Mouse (Mus musculus): Measurements from ENCODE around the gene Opn3. TPM values are rescaled to one million over a fixed set of nuclear protein-coding genes. Genes with fewer than 3 reads are reported as not detected.

Opn3 gene
- total RNA-seq, 2 experiments from 2014 or later = 9.5 to 11.3 TPM

DNA sequence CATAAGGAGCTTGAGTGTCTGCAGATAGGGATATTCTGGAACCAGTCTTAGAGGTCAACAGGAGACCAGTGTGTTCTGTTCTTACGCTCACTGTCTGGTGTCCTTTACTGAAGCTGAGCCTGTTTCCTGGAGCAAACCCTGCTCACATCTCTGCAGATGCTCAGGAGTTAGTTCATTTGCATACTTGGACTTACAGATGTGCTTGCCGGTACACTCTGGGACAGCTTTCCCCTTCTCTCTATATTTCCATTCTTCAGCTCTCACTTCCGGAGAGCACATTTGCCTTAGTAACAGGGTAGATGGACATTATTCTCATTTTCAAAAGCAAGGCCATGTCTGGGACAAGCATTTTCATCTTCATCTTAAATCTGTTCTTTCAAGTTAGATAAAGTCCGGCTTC, 44.0 kb downstream of the Opn3 start:
- DNase-seq = no peak

DNA sequence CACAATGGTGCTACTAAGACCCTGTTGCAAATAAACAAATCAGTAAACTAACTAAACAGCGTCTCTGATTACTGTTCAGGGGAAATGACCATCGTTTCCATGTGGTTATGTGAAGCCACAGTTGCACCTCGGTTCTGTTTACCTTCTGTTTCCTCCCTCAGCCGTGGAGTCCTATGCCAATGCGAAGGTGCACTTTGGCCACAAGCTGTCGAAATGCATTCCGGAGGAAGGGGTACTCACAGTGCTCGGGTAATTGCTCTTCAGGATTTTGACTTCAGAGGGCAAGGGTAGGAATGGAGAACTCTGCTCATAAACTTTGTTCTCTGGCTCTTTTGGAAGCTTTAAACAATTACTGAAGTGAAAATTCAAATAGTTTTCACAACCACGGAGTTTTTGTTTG, 45.6 kb downstream of the Opn3 start:
- DNase-seq = no peak

DNA sequence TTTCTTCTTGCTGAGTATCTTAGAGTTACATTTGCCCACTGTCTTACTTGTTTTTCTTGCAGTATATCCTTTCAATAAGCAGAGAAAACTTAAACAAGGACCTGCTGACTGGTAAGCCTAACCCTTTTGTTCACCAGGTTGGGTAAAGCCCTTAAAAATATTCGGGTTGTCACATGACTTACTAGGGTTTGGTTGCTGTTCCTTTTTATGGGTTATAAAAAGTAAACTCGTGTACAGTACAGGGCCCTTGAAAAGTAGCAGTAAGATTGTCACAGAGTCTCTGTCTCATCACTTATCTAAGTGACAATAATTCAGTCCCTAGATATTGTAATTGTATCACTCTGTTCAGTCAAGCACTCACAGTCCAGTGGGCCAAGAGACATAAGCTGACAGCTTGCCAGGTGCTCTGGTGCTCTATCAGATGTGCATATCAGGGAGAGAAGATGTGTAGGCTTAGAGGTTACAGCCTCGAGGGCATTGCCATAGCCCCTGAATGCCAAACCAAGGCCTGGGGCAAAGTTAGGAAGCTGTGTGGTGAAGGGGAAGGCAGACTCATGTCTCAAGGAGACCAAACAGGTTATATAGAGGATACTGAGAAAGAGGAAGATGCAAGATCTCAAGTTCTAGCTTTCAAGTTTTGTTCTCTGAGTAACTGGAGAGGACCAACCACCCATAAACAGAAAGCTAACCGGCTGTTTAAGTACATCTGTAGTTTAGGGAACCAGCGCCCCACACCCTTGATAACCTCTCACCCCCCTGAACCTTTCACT, 48.9 kb downstream of the Opn3 start:
- no peak for DNase-seq

DNA sequence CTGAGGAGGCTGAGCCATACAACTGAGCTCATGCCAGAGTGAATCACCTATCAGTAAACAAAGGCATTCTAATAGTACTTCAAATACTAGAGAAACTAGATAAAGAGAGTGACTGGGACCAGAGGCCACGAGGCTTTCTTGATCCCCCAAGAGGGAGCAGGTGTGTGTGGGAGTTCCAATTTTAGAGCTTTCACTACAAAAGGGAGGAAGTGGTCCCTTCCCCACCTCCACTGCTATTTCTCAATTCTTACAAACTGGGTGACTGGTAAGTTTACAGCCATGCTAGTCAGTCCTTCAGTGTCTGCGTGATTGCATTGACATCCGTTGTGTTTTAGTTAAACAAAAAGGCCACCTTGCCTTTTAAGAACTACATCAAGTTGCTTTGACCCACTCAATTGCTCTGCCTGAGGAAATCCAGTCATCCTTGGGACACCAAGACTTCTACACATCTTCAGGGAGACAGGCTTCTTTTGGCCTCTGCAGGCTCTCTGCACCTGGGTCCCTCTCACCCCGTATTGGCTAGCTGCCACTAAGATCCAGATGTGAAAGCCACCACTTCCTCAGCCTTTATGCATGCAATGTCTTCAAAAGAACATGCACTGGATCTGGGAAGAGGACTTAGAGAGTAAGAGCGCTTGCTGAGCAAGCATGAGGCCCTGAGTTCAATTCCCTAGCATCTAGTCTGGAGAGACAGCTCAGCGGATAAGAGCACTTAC, 52.0 kb downstream of the Opn3 start:
- no peak for DNase-seq

DNA sequence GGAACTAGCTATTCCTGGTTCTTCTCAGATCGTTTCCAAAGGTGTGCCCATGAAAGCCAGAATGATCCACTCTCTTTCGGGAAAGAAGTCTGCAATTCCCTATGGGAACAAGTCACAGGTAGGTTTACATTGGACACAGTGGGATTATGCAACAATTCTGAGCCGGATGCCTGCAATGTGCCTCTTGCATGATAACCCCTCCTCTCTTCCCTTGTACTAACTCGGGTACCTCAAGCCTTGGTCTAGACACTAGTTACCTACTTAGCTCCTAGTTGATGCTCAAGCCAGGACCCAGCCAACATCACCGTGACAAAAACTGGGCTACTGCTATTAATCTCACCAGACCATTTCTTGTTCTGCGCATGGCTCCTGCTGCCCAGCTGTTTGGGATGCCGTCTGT, 53.5 kb downstream of the Opn3 start:
- no peak for DNase-seq

DNA sequence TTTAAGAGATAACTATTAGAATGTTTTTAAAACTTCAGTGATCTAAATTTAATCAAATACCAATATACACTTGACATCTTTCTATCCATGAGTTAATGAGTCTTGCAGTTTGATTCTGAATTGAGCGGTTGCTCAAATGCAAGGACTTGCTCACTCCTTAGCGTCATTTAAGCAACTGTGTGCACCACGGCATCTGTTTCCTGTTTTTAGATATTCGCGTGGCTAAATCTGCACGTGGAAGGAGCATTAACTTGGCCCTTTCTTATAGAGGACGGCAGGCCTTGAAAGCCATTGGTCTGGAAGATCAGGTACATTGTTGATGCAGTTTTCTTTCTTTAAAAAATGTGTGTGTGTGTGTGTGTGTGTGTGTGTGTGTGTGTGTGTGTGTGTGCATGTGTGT, 54.9 kb downstream of the Opn3 start:
- DNase-seq = no peak

DNA sequence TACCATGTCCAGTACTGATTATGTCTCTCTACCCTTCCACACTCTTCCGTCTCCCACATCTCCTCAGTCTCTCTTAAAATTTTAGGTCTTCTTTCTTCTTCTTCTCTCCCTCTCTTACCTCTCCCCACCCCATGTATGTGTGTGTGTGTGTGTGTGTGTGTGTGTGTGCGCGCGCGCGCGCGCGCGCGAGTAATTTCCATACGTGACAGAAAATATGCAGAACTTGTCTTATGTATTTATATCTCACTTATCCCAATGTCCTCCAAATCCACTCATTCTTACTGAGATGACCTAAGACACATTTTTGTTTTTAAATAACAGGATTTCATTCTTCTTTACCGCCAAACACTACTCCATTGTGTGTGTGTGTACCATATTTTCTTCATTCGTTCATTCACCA, 60.1 kb downstream of the Opn3 start:
- DNase-seq = no peak

DNA sequence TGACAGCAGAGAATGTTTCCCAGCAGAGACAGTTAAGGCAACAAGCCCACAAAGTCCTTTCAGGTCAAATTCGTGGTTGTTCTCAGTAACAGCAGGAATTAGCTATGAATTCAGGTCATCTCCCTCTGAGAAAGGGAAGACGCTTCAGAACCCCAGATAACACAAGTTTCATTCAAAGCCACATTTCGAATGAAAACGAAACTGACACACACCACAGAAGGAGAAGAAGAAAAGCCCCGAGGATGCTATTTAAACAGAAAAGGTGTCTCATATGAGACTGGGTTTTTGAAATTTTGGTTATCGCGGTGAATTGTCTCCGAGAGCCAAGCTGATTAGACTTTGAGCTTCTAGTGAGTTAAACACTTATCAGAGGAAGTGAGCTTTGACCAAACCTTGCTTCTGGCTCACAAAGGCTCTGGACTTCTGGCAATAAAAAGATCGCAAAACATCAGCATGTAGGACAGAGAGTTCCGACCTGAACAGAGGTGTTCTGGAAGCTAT, 60.8 kb downstream of the Opn3 start:
- DNase-seq = no peak

DNA sequence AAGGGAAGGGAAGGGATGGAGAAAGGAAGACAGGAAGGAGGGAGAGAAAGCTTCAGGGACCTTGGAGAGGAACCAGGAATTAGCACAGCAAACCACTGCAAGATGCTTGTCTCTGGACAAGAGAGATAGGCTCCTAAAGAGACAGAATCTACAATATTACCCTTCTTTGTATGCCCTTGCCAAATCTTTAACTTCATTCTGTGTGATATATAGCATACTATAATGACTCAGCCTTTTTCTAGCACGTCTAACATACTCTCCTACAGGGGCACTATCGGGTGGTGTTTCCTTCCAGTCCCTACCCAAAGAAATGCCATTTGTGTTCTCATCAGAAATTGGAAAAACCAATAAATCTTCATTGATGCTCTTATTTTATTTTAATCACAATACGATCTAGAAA, 61.5 kb downstream of the Opn3 start:
- DNase-seq = no peak

DNA sequence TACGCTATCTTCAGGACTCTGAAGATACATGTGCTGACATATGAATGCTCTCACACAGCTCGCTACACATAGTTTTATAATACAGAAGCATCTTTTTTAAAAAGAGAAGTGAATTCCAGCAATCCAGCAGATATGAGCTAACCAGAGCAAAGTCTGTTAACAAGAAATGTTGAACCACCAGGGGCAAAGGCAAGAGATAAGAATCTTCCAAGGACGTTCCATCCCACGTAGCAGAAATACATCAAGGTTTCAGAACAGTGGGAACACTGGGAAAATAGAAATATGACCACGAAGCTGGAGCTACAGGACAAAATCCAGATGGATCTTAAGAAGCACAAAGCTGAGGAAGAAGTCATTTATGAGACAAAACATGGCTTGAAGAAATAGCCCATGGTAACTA, 62.2 kb downstream of the Opn3 start:
- no peak for DNase-seq

DNA sequence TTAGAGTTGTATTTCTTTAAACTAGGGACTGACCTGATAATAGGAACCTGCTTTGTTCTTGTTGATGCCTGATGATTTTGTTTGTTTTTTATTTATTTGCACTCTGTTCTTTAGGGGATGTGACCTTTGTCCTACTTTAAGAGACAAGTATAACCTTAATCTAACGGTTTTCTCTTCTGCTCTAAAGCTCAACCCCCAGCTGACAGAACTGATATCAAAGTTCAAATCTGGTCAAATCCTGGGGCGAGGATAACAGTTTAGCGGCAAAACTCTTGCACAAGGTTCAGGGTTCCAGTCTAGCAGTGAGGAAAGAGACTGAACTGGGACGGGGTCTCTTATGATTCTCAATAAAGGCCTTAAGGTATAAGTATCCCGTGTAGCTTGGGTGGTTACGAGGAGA, 63.3 kb downstream of the Opn3 start:
- DNase-seq = no peak

DNA sequence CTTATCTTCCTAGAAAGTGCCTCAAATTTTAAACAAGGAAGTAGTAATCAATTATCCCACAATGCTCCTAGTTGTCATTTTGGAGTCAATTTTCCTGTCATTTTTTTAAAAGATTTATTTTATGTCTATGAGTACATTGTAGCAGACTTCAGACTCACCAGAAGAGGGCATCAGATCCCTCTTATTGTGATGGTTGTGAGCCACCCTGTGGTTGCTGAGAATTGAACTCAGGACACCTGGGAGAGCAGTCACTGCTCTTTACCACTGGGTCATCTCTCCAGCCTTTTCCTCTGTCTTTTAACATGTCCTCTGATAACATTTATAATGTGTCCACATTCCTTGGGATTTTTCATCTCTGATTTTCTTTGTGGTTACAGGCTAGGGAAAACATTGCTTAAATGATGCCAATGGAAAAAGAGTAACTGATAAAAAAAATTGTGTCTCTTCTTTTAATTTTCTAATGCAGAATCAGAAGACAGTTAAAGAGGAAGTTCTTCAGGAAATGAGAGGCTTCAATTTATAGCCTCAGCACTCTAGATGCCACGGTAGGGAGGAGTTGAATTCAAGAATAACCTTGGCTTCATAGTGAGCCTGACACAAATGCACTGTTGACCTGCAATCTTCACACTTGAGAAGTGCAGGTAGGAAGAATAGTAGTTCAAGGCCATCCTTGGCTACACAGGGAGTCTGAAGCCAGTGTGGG, 66.4 kb downstream of the Opn3 start:
- no peak for DNase-seq

DNA sequence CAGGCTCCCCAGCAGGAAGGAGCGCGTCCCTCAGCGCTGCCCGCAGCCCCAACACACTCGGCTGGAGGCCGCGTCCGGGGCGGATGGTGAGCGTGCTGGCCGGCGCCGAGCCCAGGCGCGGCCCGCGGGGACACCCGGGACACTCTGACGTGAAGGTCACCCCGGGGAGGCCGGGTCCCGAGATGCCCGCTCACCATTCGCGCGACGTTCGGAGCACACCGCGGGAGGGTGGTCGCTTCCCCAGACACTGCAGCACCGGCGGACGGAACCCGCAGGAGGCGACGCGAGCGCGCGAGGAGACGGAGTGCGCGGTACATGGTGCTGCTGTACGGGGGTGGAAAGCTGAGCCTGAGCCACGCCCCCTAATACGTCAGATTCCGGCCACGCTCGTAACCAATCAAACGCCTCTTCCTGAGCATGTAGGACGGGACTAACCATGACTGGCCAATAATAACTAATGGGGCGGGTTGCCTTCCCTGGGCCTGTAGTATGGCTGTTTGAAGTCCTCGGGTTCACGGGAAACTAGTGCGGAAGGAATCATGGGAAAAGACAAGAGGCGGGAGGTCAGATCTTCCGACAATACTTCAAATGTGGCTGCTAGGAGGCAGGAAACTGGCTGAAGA, 67.2 kb downstream of the Opn3 start, which contains the start of gene Fh1:
Gene Fh1, minus strand, starts transcription at position 379 of the 623 bp plus-strand sequence.
- DNase-seq = peak; percentile 95

DNA sequence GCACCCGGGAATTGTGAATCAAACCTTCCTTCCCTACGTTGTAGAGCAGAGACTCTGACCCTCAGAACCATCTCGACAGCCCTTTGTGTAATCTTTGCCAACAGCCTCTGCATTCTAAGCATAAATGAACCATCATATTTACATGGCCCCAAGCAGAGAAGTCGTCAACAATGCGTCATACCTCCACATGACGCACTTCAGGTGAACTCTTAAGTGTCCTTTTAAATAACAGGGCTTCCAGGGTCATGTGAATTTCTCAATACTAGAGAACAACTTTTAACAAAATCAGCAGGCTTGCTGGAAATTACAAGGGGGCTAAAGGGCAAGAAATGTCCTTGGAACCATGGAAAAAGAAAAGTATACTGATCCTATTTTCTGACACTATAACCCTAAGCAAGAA, 68.9 kb downstream of the Opn3 start:
- DNase-seq = no peak

DNA sequence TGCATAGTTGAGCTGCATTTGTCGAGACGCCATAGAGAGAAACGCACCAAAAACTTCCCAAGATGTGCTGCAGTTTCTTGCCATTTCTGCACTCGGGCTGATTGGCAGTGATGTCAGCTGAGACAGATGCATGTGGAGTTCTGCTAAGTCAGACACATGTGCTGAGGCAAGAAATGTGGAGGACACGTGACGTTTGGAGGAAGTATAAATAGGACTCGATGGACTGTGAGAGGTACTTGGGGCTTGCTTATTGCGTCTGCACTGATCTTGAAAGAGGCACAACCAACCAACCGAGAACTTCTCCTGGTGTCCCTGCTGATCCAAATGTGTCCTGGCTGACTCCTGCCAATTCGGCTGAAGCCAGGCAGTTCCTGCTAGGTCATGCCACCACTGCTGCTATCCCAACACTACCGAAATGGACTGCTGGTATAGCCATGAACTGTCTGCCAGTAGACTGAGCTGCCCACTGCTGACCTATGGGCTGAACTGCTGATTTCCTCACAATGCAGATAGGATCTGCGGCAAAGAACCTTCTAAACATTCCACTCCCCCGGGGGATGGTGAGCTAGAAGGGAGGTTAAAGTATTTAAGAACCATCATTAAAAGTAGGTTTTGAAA, 72.7 kb downstream of the Opn3 start, which contains the start of gene Kmo:
Gene Kmo, plus strand, starts transcription at position 568 of the 618 bp plus-strand sequence.
- DNase-seq = no peak

DNA sequence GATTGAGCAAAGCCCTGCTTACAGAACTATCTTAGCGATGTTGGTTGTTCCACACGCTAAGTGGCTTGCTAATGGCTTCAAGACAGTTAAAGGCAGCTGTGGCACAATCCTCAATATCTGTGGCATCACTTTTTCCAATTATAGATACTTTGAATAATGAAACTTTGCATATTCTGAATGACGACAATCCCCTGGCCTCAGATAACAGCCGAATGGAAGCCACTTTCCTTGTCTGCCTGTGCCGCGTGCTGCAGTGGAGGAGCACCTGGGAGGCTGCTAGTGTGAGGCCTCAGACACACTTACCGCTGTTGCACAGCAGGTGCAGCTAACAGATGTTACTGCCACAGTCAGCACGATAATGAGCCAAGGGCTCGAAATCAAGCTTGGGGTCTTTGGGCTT, 77.6 kb downstream of the Opn3 start:
- no peak for DNase-seq

Other genes with a start within 250 kb of the Opn3 start
- 1 to 10 TPM; 1.5 to 2.0 TPM for gene Rgs7, start 200.3 kb downstream of the Opn3 start, total RNA-seq (2021)
- not detected for gene Kmo, start 72.4 kb downstream of the Opn3 start, total RNA-seq (2021)
- 100 to 1,000 TPM; 428 to 435 TPM for gene Fh1, start 67.1 kb downstream of the Opn3 start, total RNA-seq (2021)
- 10 to 100 TPM; 19.3 to 19.4 TPM for gene Chml, start 125 bp upstream of the Opn3 start, total RNA-seq (2021)
- gene Wdr64, start 5.8 kb upstream of the Opn3 start, total RNA-seq (2021) = not detected
- gene Exo1, start 187.8 kb upstream of the Opn3 start, total RNA-seq (2021) = 10 to 100 TPM; 10.2 to 14.5 TPM
- not detected for gene Gm38100, start 227.6 kb upstream of the Opn3 start, total RNA-seq (2021)